Mouse (Mus musculus) mouse embryonic stem cell (cell line): ENCODE results near the gene Olfr1416.

Source experiments
- in situ Hi-C, 2 experiments: fragments of 300-500 bp; cut with MboI; formaldehyde crosslinking; loops; 1 replicate in 1 of 2; 3 replicates in 1 of 2; pipeline ENCODE4 v1.14.3; 2019 to 2020; ENCODE audit warnings: low sequenced_read_pairs in 2 of 2, low pct_unique_long_range_greater_than_20kb in 1 of 2, mixed read lengths in 1 of 2; ENCODE audit not compliant: unreplicated experiment in 1 of 2

The Olfr1416 gene

DNA sequence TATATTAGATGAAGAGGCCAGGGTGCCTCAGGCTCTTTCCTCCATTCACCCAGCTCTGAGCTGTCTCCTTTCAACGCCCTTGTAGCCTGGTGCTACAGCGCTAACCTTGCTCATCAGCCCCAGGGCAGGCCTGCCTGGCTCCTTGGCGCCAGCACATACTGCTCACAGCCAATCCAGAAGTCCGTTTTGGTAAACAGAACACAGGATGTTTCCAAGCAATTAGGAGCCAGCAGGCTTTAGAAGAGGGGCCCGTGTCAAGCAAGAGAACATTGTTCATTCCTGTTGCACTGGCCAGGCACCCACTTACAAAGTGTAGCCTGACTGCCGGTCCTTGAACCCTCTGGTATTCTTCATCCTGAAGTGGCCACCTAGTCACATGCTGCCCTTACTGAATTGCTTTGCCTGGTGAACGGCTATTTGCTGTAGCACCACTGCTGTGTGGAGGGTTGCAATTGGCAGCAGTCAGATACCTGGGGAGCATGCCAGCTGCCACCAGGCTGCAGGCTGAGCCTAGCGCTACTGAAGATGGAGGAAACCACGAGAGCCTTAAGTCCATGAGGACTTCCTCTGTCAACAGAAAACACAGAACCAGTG lies 47.1 kb downstream of the Olfr1416 start:
- in situ Hi-C loops: no loop called here

DNA sequence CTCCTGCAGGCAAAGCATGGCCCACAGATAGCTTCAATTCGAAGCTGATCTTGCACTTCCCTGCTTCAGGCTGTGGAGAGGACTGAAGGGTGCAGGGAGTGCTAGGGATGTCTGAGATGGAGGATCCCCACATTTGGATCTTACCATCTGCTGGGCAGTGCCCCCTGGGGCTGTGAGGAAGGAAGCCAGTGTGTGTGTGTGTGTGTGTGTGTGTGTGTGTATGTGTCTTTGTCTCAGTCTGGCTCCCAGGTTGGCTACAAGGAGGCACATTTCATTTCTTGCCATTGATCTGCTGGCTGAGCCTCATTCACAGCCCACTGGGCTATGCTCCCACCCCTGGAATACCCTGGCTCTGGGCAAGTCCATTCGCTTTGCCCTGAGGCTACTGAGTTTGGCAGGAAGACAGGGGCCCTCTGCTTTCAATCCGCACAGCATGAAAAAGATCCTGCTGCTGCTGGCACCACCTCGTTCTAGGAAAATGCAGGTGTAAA lies 48.0 kb downstream of the Olfr1416 start:
- in situ Hi-C loops: no loop called here

DNA sequence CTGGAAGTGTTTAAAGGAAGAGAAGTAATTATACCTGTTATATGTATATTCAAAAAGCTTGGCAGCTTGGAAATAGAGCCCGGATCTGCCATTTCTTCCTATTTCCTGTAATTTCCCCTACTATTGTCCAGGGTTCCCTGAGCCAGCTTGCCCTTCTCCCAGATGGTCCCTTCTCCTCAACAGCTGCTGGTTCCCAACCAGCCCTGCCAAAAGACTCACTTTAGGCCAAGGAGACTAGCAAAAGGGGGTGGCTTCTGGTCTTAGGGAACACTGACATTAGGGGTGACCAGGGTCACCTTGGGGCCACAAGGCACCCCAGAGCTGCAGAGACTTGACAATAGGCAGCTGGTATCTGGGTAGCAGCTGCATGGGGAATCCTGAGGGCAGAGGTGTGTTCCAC lies 49.9 kb downstream of the Olfr1416 start:
- in situ Hi-C loops: no loop called here

- in situ Hi-C loops: no loop called here
Observed at GRCm38 (mm10) chr1:92432791-92433190, 52.1 kb downstream of the Olfr1416 start.

DNA sequence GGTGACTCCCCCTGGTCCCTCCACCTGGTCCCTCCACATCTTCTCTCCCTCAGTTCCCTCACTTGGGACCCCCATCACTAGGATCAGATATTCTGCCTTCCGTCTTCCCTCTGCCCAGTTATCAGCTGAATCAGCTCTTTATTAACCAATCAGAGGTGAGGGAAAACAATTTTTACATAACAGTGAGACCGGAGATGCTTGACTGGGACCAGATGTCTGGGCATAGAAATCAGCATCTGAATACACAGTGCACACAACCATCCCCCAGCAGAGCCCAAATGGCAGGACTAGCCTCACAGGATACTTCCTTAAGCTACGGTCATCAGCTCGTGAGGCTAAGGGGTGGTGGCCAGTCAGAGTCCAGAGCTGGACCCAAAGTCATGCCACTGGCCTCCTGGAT lies 52.8 kb downstream of the Olfr1416 start:
- in situ Hi-C loops: no loop called here

DNA sequence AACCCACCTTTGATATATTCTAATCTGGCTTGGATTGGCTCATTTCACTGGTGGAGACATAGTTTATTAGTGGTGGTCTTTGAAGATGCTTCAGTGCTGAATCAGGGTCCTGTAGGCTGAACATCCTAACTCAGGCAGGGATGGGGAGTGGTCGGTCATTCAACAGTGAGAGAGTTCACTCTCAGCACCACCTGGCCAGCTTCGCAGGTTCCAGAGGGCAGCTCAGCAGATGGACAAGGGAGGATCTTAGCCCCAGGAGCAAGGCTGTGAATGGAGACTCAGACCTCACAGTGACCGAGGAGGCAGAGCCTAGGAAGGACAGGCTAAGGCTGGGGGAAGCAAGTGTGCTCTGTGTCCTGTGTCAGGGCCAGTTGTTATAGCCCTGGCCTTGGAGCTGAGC lies 53.5 kb downstream of the Olfr1416 start:
- in situ Hi-C loops: no loop called here

DNA sequence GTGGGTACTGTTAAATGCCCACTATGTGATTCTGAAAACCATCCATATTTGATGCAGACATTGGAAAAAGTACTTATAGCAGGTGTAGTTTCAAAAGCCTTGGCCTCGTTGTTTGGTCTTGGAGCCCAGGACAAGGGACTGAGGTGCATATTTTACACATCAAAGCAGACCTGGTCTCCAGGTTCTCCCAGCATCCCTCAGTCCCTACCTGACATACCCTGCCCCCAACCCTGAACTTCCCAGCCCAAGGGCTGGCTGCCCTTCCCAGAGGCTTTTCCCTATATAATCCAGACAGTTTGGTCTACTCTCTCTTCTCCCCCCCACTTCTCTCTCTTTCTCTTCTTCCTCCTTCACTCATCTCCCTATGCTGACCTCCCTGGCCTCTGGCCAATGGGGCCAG lies 53.9 kb downstream of the Olfr1416 start:
- in situ Hi-C loops: no loop called here
